Mouse (Mus musculus): ENCODE measurements around the gene Ltbp3.

The Ltbp3 gene

GRCm38 (mm10) chr19:5791329-5791728 lies 50.6 kb downstream of the Ltbp3 start:
- in situ Hi-C loops (cut with MboI, MseI): loop anchor here (5.0 kb wide), 2 partner anchors 61 to 86 kb away; partner anchors contain the start of genes Frmd8 and Slc25a45

- in situ Hi-C loops (cut with MboI, MseI): loop anchor here (5.0 kb wide), 2 partner anchors 59 to 84 kb away; partner anchors contain the start of genes Frmd8 and Slc25a45
Observed at GRCm38 (mm10) chr19:5793116-5793515, 52.4 kb downstream of the Ltbp3 start.

GRCm38 (mm10) chr19:5793917-5794770 lies 53.4 kb downstream of the Ltbp3 start:
- in situ Hi-C loops (cut with MboI, MseI): loop anchor here (5.0 kb wide), 2 partner anchors 58 to 83 kb away; partner anchors contain the start of genes Frmd8 and Slc25a45

GRCm38 (mm10) chr19:5794771-5795576 lies 54.3 kb downstream of the Ltbp3 start:
- in situ Hi-C loops (cut with MboI, MseI): loop anchor here (5.0 kb wide), 2 partner anchors 57 to 82 kb away; partner anchors contain the start of genes Frmd8 and Slc25a45

- in situ Hi-C loops (cut with MboI, MseI): no loop called here
Observed at GRCm38 (mm10) chr19:5795668-5796572, 55.2 kb downstream of the Ltbp3 start.

- in situ Hi-C loops (cut with MboI, MseI): no loop called here
Observed at GRCm38 (mm10) chr19:5796573-5797111, 55.9 kb downstream of the Ltbp3 start.

- in situ Hi-C loops (cut with MboI, MseI): no loop called here
Observed at GRCm38 (mm10) chr19:5797381-5798111, 56.8 kb downstream of the Ltbp3 start.

- in situ Hi-C loops (cut with MboI, MseI): no loop called here
Observed at GRCm38 (mm10) chr19:5798700-5799479, 58.2 kb downstream of the Ltbp3 start.

- in situ Hi-C loops (cut with MboI, MseI): no loop called here
Observed at GRCm38 (mm10) chr19:5799566-5800349, 59.1 kb downstream of the Ltbp3 start.

GRCm38 (mm10) chr19:5800350-5800631 lies 59.6 kb downstream of the Ltbp3 start:
- in situ Hi-C loops (cut with MboI, MseI): no loop called here

GRCm38 (mm10) chr19:5800632-5801431 lies 60.1 kb downstream of the Ltbp3 start:
- in situ Hi-C loops (cut with MboI, MseI): no loop called here

- in situ Hi-C loops (cut with MboI, MseI): no loop called here
Observed at GRCm38 (mm10) chr19:5801432-5801964, 60.8 kb downstream of the Ltbp3 start.

- in situ Hi-C loops (cut with MboI, MseI): no loop called here
Observed at GRCm38 (mm10) chr19:5802011-5802786, 61.5 kb downstream of the Ltbp3 start.

GRCm38 (mm10) chr19:5802787-5803040 lies 62.0 kb downstream of the Ltbp3 start:
- in situ Hi-C loops (cut with MboI, MseI): no loop called here

- in situ Hi-C loops (cut with MboI, MseI): no loop called here
Observed at GRCm38 (mm10) chr19:5803041-5803880, 62.6 kb downstream of the Ltbp3 start.

GRCm38 (mm10) chr19:5803881-5804279 lies 63.2 kb downstream of the Ltbp3 start:
- in situ Hi-C loops (cut with MboI, MseI): no loop called here
